Mouse (Mus musculus) liver, adult 2 months (tissue): ENCODE data around the gene Tnik. TPM values are rescaled to one million over a fixed set of nuclear protein-coding genes. Genes with fewer than 3 reads are reported as not detected.
A peak's percentile ranks its signal among the peaks of the same experiment; 100 is the strongest.

Source experiments
- DNase-seq: peaks from one replicate; pipeline ENCODE4 v3.0.0-alpha.2; 2011; ENCODE audit warnings: low read depth, low spot score; ENCODE audit errors: extremely low read depth
- H3K27ac ChIP-seq: fragments of 200-500 bp; replicated peaks from 2 replicates; pipeline ENCODE4 v1.5.1; 2012; ENCODE audit warnings: low read depth, mild to moderate bottlenecking, control low read depth, inconsistent platforms, low read length; ENCODE audit not compliant: insufficient read depth
- H3K27me3 ChIP-seq: fragments of 200-500 bp; 2 replicates; pipeline ENCODE4 v1.6.1; 2012; ENCODE audit warnings: mild to moderate bottlenecking, moderate library complexity, low read length, inconsistent platforms; ENCODE audit not compliant: control insufficient read depth, insufficient read depth
- H3K36me3 ChIP-seq: fragments of 200-500 bp; 2 replicates; pipeline ENCODE4 v1.6.1; 2012; ENCODE audit warnings: low read length, inconsistent platforms; ENCODE audit not compliant: control insufficient read depth, insufficient read depth
- H3K4me1 ChIP-seq: fragments of 200-500 bp; 2 replicates; pipeline ENCODE4 v1.6.1; 2011; ENCODE audit warnings: low read length; ENCODE audit not compliant: control insufficient read depth, insufficient read depth
- H3K4me3 ChIP-seq: fragments of 200-500 bp; 2 replicates; pipeline ENCODE4 v1.5.1; 2011; ENCODE audit warnings: low read depth, mild to moderate bottlenecking, control low read depth, low read length, moderate library complexity; ENCODE audit not compliant: insufficient read depth
- H3K79me2 ChIP-seq: fragments of 200-500 bp; 2 replicates; pipeline ENCODE4 v1.6.1; 2012; ENCODE audit warnings: inconsistent platforms, mild to moderate bottlenecking, low read length, moderate library complexity; ENCODE audit not compliant: control insufficient read depth, insufficient read depth
- H3K9ac ChIP-seq: fragments of 200-500 bp; 2 replicates; pipeline ENCODE4 v1.6.1; 2012; ENCODE audit warnings: low read depth, mild to moderate bottlenecking, control low read depth, inconsistent platforms, low read length
- CTCF ChIP-seq: fragments of 200-500 bp; IDR thresholded peaks from 2 replicates; pipeline ENCODE4 v1.5.1; 2011; ENCODE audit warnings: low read depth, low read length, control low read depth
- POLR2A ChIP-seq: fragments of 200-500 bp; IDR thresholded peaks from 2 replicates; pipeline ENCODE4 v1.6.1; 2011; ENCODE audit warnings: low read length, control low read depth; ENCODE audit not compliant: insufficient read depth; ENCODE audit errors: extremely low read depth
- WGBS: fragments of 180-500 bp; shearing (Covaris S2); methylation state at CpG from one replicate; pipeline ENCODE4 v1.1.7; 2018; 5-methylcytosine and 5-hydroxymethylcytosine counted together
- polyA plus RNA-seq: library from polyadenylated mRNA; depleted of rRNA; stranded (reverse); fragments of >200 nt; gene quantifications from 2 replicates; pipeline ENCODE4 v1.2.3, GENCODE M21; 2012
- total RNA-seq: library from RNA; depleted of rRNA; stranded (reverse); fragments of >200 nt; gene quantifications from 2 replicates; pipeline ENCODE4 v1.2.3, GENCODE M21; 2014

Gene Tnik
- total and polyA plus RNA-seq, 2 experiments = 1.2 to 2.8 TPM

GRCm38 (mm10) chr3:28345961-28346360 is 82.9 kb downstream of the Tnik start:
- no peak overlapping the region for H3K9ac ChIP-seq
- no peak overlapping the region for H3K4me3 ChIP-seq
- H3K27me3 ChIP-seq = no peaks in the 10 kb centered on the region
- WGBS = 86% methylated on average over 1 of the region's 1 CpGs
- no peak for DNase-seq
- no peak overlapping the region for H3K27ac ChIP-seq
- no peak for TF ChIP-seq POLR2A
- H3K4me1 ChIP-seq = no peaks in the 10 kb centered on the region
- H3K79me2 ChIP-seq = no peaks in the 10 kb centered on the region
- no peaks in the 10 kb centered on the region for H3K36me3 ChIP-seq

DNA sequence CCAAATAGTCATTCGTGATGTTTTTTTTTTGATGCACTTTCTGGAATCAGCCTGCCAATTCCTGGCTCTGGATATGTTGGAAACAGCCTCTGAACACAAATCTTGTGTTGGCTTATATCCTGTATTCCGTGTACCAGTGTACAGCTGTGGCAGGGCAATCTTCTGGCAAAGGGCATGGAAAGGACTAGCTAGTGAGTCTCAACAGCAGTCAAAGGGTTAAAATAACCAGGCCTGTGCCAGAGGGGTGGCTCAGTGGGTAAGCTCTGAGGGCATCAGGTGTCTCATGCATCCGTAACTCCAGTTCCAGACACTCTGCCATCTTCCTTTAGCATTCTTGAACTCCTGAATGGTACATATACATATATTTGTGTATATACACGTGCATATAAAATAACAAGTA is 83.5 kb downstream of the Tnik start:
- WGBS = 87% methylated on average over 4 of the region's 4 CpGs
- Histone ChIP-seq H3K27me3 (no peaks in the 10 kb centered on the region), H3K9ac (no peak overlapping the region), H3K27ac (no peak overlapping the region), H3K79me2 (no peaks in the 10 kb centered on the region), H3K4me1 (no peaks in the 10 kb centered on the region), H3K4me3 (no peak overlapping the region), H3K36me3 (no peaks in the 10 kb centered on the region)
- TF ChIP-seq POLR2A (no peak), CTCF (no peak)
- DNase-seq = no peak

DNA sequence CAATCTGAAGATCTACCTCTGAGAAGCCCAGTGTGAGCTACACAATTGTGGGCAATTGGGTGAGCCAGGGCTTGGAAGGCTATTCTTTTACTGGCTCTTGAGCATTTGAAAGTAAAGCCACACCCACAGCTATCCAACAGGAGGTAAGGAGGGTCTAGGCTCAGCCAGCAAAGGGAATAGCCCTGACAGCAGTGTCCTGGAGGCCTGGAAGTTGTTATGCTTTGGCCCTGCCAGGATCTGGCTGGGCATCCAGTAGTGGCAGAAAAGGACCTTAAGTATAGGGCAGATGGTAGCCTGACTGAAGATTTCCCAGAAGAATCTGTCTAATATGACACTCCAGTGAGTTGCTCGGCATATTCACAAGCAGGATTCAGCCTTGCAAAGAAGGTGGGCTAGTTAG is 85.7 kb downstream of the Tnik start:
- H3K27me3 ChIP-seq = no peaks in the 10 kb centered on the region
- no peak overlapping the region for H3K27ac ChIP-seq
- TF ChIP-seq CTCF = no peak
- TF ChIP-seq POLR2A = no peak
- 98% methylated on average over 1 of the region's 1 CpGs for WGBS
- H3K4me3 ChIP-seq = no peak overlapping the region
- no peak overlapping the region for H3K9ac ChIP-seq
- DNase-seq = no peak
- no peaks in the 10 kb centered on the region for H3K79me2 ChIP-seq
- no peaks in the 10 kb centered on the region for H3K36me3 ChIP-seq
- H3K4me1 ChIP-seq = no peaks in the 10 kb centered on the region

- no peaks in the 10 kb centered on the region for H3K27me3 ChIP-seq
- H3K4me3 ChIP-seq = no peak overlapping the region
- 74% methylated on average over 10 of the region's 10 CpGs for WGBS
- H3K27ac ChIP-seq = no peak overlapping the region
- DNase-seq = peak; percentile 8
- no peaks in the 10 kb centered on the region for H3K79me2 ChIP-seq
- H3K36me3 ChIP-seq = no peaks in the 10 kb centered on the region
- TF ChIP-seq POLR2A (no peak), CTCF (no peak)
- H3K9ac ChIP-seq = no peak overlapping the region
- H3K4me1 ChIP-seq = no peaks in the 10 kb centered on the region
Measured at GRCm38 (mm10) chr3:28350147-28350801, 87.3 kb downstream of the Tnik start.

DNA sequence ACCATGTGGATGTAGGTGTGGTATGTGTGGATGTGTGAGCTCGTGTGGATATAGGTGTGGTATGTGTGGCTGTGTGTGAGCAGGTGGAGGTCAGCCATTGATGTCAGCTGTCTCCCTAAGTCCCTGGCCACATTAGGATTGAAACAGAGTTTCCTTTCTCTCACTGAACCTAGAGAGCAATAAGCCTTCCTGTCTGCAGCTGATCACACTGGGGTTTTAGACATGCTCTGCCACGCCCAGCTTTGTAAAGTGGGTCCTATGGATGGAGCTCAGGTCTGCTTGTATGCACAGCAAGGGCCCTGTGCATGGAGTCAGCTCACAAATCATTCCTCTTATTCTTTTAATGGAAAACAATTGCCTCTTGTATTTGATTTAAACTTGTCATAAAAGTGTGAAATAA is 95.4 kb downstream of the Tnik start:
- no peak for DNase-seq
- H3K27me3 ChIP-seq = no peaks in the 10 kb centered on the region
- WGBS = 60% methylated on average over 2 of the region's 2 CpGs
- H3K9ac ChIP-seq = no peak overlapping the region
- no peak overlapping the region for H3K27ac ChIP-seq
- TF ChIP-seq CTCF (no peak), POLR2A (no peak)
- no peak overlapping the region for H3K4me3 ChIP-seq
- no peaks in the 10 kb centered on the region for H3K79me2 ChIP-seq
- H3K36me3 ChIP-seq = no peaks in the 10 kb centered on the region
- no peaks in the 10 kb centered on the region for H3K4me1 ChIP-seq

- WGBS = 60% methylated on average over 6 of the region's 6 CpGs
- no peak for TF ChIP-seq POLR2A
- TF ChIP-seq CTCF = no peak
- Histone ChIP-seq H3K27me3 (no peaks in the 10 kb centered on the region), H3K79me2 (no peaks in the 10 kb centered on the region), H3K9ac (no peak overlapping the region), H3K4me3 (no peak overlapping the region), H3K4me1 (no peaks in the 10 kb centered on the region), H3K36me3 (no peaks in the 10 kb centered on the region), H3K27ac (no peak overlapping the region)
- no peak for DNase-seq
Measured at GRCm38 (mm10) chr3:28359138-28359537, 96.1 kb downstream of the Tnik start.
